In the genomic region with DNA sequence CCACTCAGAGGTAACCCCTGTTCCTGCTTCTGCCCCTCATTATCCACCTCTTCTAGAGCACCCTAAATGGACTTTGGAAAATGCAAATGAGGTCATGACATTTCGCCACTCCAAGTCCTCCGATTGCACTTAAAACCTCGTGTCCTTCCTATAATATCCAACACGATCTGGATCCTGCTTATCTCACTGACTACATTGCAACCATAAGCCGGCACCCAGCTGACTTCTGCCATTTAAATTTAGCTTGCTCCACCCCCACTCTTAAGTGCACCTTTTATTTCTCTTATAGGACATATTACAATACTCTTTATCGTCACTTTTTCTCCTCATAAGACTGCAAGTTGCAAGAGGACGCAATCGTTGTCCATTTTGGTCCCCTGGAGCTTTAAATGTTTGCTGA, we compare ENCODE assay signal across 8 mouse cellular contexts. TPM values are rescaled to one million over a fixed set of nuclear protein-coding genes. Genes with fewer than 3 reads are reported as not detected.
DNase-seq lines count a peak whose midpoint lies in the region; ATAC-seq and TF ChIP-seq lines count a peak whose summit lies in the region.

No protein-coding gene starts in this region.

- peak overlapping the region; percentile 92; the same call in 1 of the 2 replicates for H3K9ac ChIP-seq in kidney, postnatal 0 days (ENCODE audit: low read depth, low read length)
- H3K9ac ChIP-seq in intestine, postnatal 0 days (ENCODE audit: low read depth, low read length): peak overlapping the region; percentile 88
- peak overlapping the region; percentile 82 for H3K9ac ChIP-seq in neural tube, embryonic 12.5 days

- peaks cover 30% of the 10 kb centered on the region for H3K36me3 ChIP-seq in kidney, postnatal 0 days (ENCODE audit: insufficient read depth, low read length)
- peaks cover 53% of the 10 kb centered on the region for H3K36me3 ChIP-seq in forebrain, embryonic 10.5 days (replicated peaks)
- peaks cover 24% of the 10 kb centered on the region for H3K36me3 ChIP-seq in intestine, postnatal 0 days (ENCODE audit: control insufficient read depth, insufficient read depth)
- H3K36me3 ChIP-seq in neural tube, embryonic 12.5 days: peaks cover 37% of the 10 kb centered on the region

- WGBS in kidney, postnatal 0 days: 88% methylated on average over 8 of the region's 8 CpGs
- 88% methylated on average over 8 of the region's 8 CpGs for WGBS in forebrain, embryonic 10.5 days
- WGBS in intestine, postnatal 0 days: 69% methylated on average over 8 of the region's 8 CpGs
- 92% methylated on average over 8 of the region's 8 CpGs for WGBS in neural tube, embryonic 12.5 days

- 0 out of 2 replicates have a peak, but pooled peaks cover 3% of the 10 kb centered on the region for H3K4me1 ChIP-seq in kidney, postnatal 0 days (replicated peaks; ENCODE audit: insufficient read depth, low read length)
- H3K4me1 ChIP-seq in forebrain, embryonic 10.5 days: peaks cover 21% of the 10 kb centered on the region
- 0 out of 2 replicates have a peak, but pooled peaks cover 3% of the 10 kb centered on the region for H3K4me1 ChIP-seq in intestine, postnatal 0 days (replicated peaks; ENCODE audit: control insufficient read depth, insufficient read depth, low read length)
- no peaks in the 10 kb centered on the region; the same call in 1 of the 2 replicates for H3K4me1 ChIP-seq in neural tube, embryonic 12.5 days

- H3K27ac ChIP-seq in kidney, postnatal 0 days: peak overlapping the region; percentile 99; the same call in 1 of the 2 replicates
- H3K27ac ChIP-seq in forebrain, embryonic 10.5 days: peak overlapping the region; percentile 98; the same call in 1 of the 2 replicates
- peak overlapping the region; percentile 100; the same call in 1 of the 2 replicates for H3K27ac ChIP-seq in intestine, postnatal 0 days (ENCODE audit: low read depth, low read length)
- no peak overlapping the region for H3K27ac ChIP-seq in neural tube, embryonic 12.5 days

- no peak for TF ChIP-seq CTCF in kidney, postnatal 0 days (IDR thresholded peaks at IDR 0.05; ENCODE audit: low read depth)
- TF ChIP-seq CTCF in intestine, postnatal 0 days (IDR thresholded peaks at IDR 0.05; ENCODE audit: low read depth): no peak

- no peak for DNase-seq in kidney, postnatal 0 days (ENCODE audit: low spot score)
- DNase-seq in kidney, adult 8-10 months: no peak
- DNase-seq in forebrain, embryonic 10.5 days (ENCODE audit: extremely low spot score, low spot score): no peak
- no peak for DNase-seq in left cerebral cortex, adult 11 months (ENCODE audit: low spot score)
- no peak for DNase-seq in natural killer cell, adult 2 months (ENCODE audit: low spot score in 2 of 2)

- no peak for ATAC-seq in kidney, postnatal 0 days (replicated peaks; ENCODE audit: low FRiP score, low read depth)
- no peak for ATAC-seq in intestine, postnatal 0 days
- no peak for ATAC-seq in neural tube, embryonic 12.5 days (ENCODE audit: low FRiP score, low read depth)
- ATAC-seq in granulocyte monocyte progenitor cell, adult 5-6 weeks (replicated peaks; ENCODE audit: poor library complexity, severe bottlenecking): no peak

- H3K4me2 ChIP-seq in kidney, postnatal 0 days (ENCODE audit: low read length): peak overlapping the region; percentile 60
- H3K4me2 ChIP-seq in intestine, postnatal 0 days (replicated peaks; ENCODE audit: low read depth): peak overlapping the region; percentile 67
- peak overlapping the region; percentile 57 for H3K4me2 ChIP-seq in neural tube, embryonic 12.5 days (replicated peaks)

- H3K9me3 ChIP-seq in kidney, postnatal 0 days (replicated peaks; ENCODE audit: low read length): no peaks in the 10 kb centered on the region
- H3K9me3 ChIP-seq in forebrain, embryonic 10.5 days: peaks cover 34% of the 10 kb centered on the region
- no peaks in the 10 kb centered on the region for H3K9me3 ChIP-seq in intestine, postnatal 0 days (ENCODE audit: control insufficient read depth)
- no peaks in the 10 kb centered on the region for H3K9me3 ChIP-seq in neural tube, embryonic 12.5 days

- H3K27me3 ChIP-seq in kidney, postnatal 0 days (ENCODE audit: insufficient read depth, low read length): no peaks in the 10 kb centered on the region
- H3K27me3 ChIP-seq in forebrain, embryonic 10.5 days (ENCODE audit: poor library complexity, severe bottlenecking): no peaks in the 10 kb centered on the region
- no peaks in the 10 kb centered on the region for H3K27me3 ChIP-seq in intestine, postnatal 0 days (replicated peaks; ENCODE audit: control insufficient read depth, insufficient read depth, low read length)
- H3K27me3 ChIP-seq in neural tube, embryonic 12.5 days (replicated peaks): no peaks in the 10 kb centered on the region

- peak overlapping the region; percentile 69 for H3K4me3 ChIP-seq in kidney, postnatal 0 days (replicated peaks; ENCODE audit: low read depth, low read length)
- H3K4me3 ChIP-seq in forebrain, embryonic 10.5 days: peak overlapping the region; percentile 76
- peak overlapping the region; percentile 68 for H3K4me3 ChIP-seq in intestine, postnatal 0 days (ENCODE audit: low read depth, low read length)
- H3K4me3 ChIP-seq in neural tube, embryonic 12.5 days: peak overlapping the region; percentile 62

RNA-seq across cellular contexts. Expression of a gene that starts 0.8 kb away (rescaled TPM):
- polyA plus RNA-seq in kidney, postnatal 0 days (2015; fragmentation: Nextera tagmentation; extraction: Ambion mirVana): 5.7 and 6.6 TPM in 2 replicates
- polyA plus RNA-seq in forebrain, embryonic 10.5 days (2016; fragmentation: Nextera tagmentation; extraction: Ambion mirVana): 3.0 and 3.8 TPM in 2 replicates
- 6.4 and 6.5 TPM in 2 replicates for polyA plus RNA-seq in intestine, postnatal 0 days (2015; fragmentation: Nextera tagmentation; extraction: Ambion mirVana)
- 4.2 and 5.9 TPM in 2 replicates for polyA plus RNA-seq in neural tube, embryonic 12.5 days (2016; fragmentation: Nextera tagmentation; extraction: Ambion mirVana)
- total RNA-seq in granulocyte monocyte progenitor cell, adult 5-6 weeks (2014; fragmentation: Nextera tagmentation): 0.28 and 0.54 TPM in 2 replicates
- 0.98 and 1.1 TPM in 2 replicates for total RNA-seq in granulocyte monocyte progenitor cell, adult 5-6 weeks (2017)

RNA-seq across cellular contexts. Expression of a gene that starts 3.5 kb away (rescaled TPM):
- not detected in 2 replicates for polyA plus RNA-seq in kidney, postnatal 0 days (2015; fragmentation: Nextera tagmentation; extraction: Ambion mirVana)
- polyA plus RNA-seq in forebrain, embryonic 10.5 days (2016; fragmentation: Nextera tagmentation; extraction: Ambion mirVana): not detected in 2 replicates
- not detected in 2 replicates for polyA plus RNA-seq in intestine, postnatal 0 days (2015; fragmentation: Nextera tagmentation; extraction: Ambion mirVana)
- polyA plus RNA-seq in neural tube, embryonic 12.5 days (2016; fragmentation: Nextera tagmentation; extraction: Ambion mirVana): not detected in 2 replicates
- not detected in 2 replicates for total RNA-seq in granulocyte monocyte progenitor cell, adult 5-6 weeks (2014; fragmentation: Nextera tagmentation)
- total RNA-seq in granulocyte monocyte progenitor cell, adult 5-6 weeks (2017): 0.57 and 1.2 TPM in 2 replicates

RNA-seq across cellular contexts. Expression of a gene that starts 13.9 kb away (rescaled TPM):
- 48.7 and 54.0 TPM in 2 replicates for polyA plus RNA-seq in kidney, postnatal 0 days (2015; fragmentation: Nextera tagmentation; extraction: Ambion mirVana)
- 38.0 and 38.8 TPM in 2 replicates for polyA plus RNA-seq in forebrain, embryonic 10.5 days (2016; fragmentation: Nextera tagmentation; extraction: Ambion mirVana)
- polyA plus RNA-seq in intestine, postnatal 0 days (2015; fragmentation: Nextera tagmentation; extraction: Ambion mirVana): 15.8 and 16.9 TPM in 2 replicates
- polyA plus RNA-seq in neural tube, embryonic 12.5 days (2016; fragmentation: Nextera tagmentation; extraction: Ambion mirVana): 53.5 and 56.0 TPM in 2 replicates
- total RNA-seq in granulocyte monocyte progenitor cell, adult 5-6 weeks (2014; fragmentation: Nextera tagmentation): 1.3 and 7.3 TPM in 2 replicates
- 1.2 and 1.3 TPM in 2 replicates for total RNA-seq in granulocyte monocyte progenitor cell, adult 5-6 weeks (2017)

RNA-seq across cellular contexts. Expression of a gene that starts 17.1 kb away (rescaled TPM):
- polyA plus RNA-seq in kidney, postnatal 0 days (2015; fragmentation: Nextera tagmentation; extraction: Ambion mirVana): 22.7 and 23.5 TPM in 2 replicates
- polyA plus RNA-seq in forebrain, embryonic 10.5 days (2016; fragmentation: Nextera tagmentation; extraction: Ambion mirVana): 4.7 and 6.6 TPM in 2 replicates
- 8.3 and 8.8 TPM in 2 replicates for polyA plus RNA-seq in intestine, postnatal 0 days (2015; fragmentation: Nextera tagmentation; extraction: Ambion mirVana)
- 14.3 and 17.0 TPM in 2 replicates for polyA plus RNA-seq in neural tube, embryonic 12.5 days (2016; fragmentation: Nextera tagmentation; extraction: Ambion mirVana)
- total RNA-seq in granulocyte monocyte progenitor cell, adult 5-6 weeks (2014; fragmentation: Nextera tagmentation): 1.8 TPM in 1 of 2 replicates, not detected in the other
- not detected in 2 replicates for total RNA-seq in granulocyte monocyte progenitor cell, adult 5-6 weeks (2017)

RNA-seq across cellular contexts. Expression of a gene that starts 17.3 kb away (rescaled TPM):
- polyA plus RNA-seq in kidney, postnatal 0 days (2015; fragmentation: Nextera tagmentation; extraction: Ambion mirVana): 4.7 and 5.6 TPM in 2 replicates
- polyA plus RNA-seq in forebrain, embryonic 10.5 days (2016; fragmentation: Nextera tagmentation; extraction: Ambion mirVana): 5.1 and 5.7 TPM in 2 replicates
- polyA plus RNA-seq in intestine, postnatal 0 days (2015; fragmentation: Nextera tagmentation; extraction: Ambion mirVana): 2.3 and 2.6 TPM in 2 replicates
- polyA plus RNA-seq in neural tube, embryonic 12.5 days (2016; fragmentation: Nextera tagmentation; extraction: Ambion mirVana): 6.6 and 6.9 TPM in 2 replicates
- total RNA-seq in granulocyte monocyte progenitor cell, adult 5-6 weeks (2014; fragmentation: Nextera tagmentation): 15.2 and 18.2 TPM in 2 replicates
- 8.4 and 11.2 TPM in 2 replicates for total RNA-seq in granulocyte monocyte progenitor cell, adult 5-6 weeks (2017)
